Mouse (Mus musculus) E14TG2a.4 (cell line): ENCODE data around the gene Gm1043.

Experiments used
- CTCF ChIP-seq: conservative IDR thresholded peaks from 2 replicates; pipeline ENCODE4 v1.5.1; 2014; ENCODE audit warnings: low read length
- POU5F1 ChIP-seq: IDR thresholded peaks from 2 replicates; pipeline ENCODE4 v1.6.1; 2014; ENCODE audit warnings: low read length, borderline replicate concordance

DNA sequence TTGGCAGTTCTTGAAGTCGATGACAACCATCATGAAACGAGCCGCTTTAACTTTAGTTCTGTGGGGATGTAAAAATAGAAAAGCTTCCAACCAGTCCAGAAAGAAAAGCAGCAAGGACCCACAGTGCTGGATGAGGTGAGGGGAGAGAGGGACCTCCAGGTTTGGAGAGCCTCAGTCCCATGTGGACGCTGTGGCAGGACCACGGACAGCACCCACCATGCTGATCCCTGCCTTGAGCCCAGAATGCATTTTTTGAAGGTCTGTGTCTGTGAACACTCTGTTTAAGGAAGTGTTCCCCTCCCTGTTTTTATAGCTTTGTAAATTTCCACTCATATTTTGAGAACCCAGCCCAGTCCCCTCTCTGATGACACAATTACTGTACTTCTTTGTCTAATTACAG, 172.1 kb downstream of the Gm1043 start:
- no peak for TF ChIP-seq CTCF
- no peak for TF ChIP-seq POU5F1
